Mouse (Mus musculus) myocyte (in vitro differentiated cells): ENCODE measurements around the gene Cnfn. TPM values are rescaled to one million over a fixed set of nuclear protein-coding genes. Genes with fewer than 3 reads are reported as not detected.

Experiments
- H3K27me3 ChIP-seq: one replicate; pipeline ENCODE4 v1.6.1; 2011; ENCODE audit not compliant: control insufficient read depth, insufficient read depth, insufficient read length
- H3K36me3 ChIP-seq: one replicate; pipeline ENCODE4 v1.6.1; 2011; ENCODE audit not compliant: control insufficient read depth, insufficient read depth
- H3K4me2 ChIP-seq: one replicate; pipeline ENCODE4 v1.6.1; 2011; ENCODE audit warnings: low read depth, control low read depth
- H3K4me3 ChIP-seq: one replicate; pipeline ENCODE4 v1.5.1; 2011; ENCODE audit warnings: mild to moderate bottlenecking, control low read depth, moderate library complexity
- H3K79me2 ChIP-seq: one replicate; pipeline ENCODE4 v1.6.1; 2011; ENCODE audit not compliant: control insufficient read depth, insufficient read depth
- H3ac ChIP-seq: one replicate; pipeline ENCODE4 v1.6.1; 2011; ENCODE audit not compliant: control insufficient read depth, insufficient read length
- CEBPB ChIP-seq: IDR thresholded peaks from 2 replicates; pipeline ENCODE4 v1.6.1; 2011; ENCODE audit warnings: mild to moderate bottlenecking, moderate library complexity; ENCODE audit not compliant: poor library complexity, insufficient read depth, severe bottlenecking
- E2F4 ChIP-seq: IDR thresholded peaks from one replicate; pipeline ENCODE4 v1.6.1; 2011; ENCODE audit warnings: mild to moderate bottlenecking, control low read depth, moderate library complexity; ENCODE audit not compliant: insufficient read depth
- MAX ChIP-seq: IDR thresholded peaks from one replicate; pipeline ENCODE4 v1.6.1; 2011; ENCODE audit warnings: low read depth, mild to moderate bottlenecking, control low read depth
- MYOD1 ChIP-seq, 3 experiments: IDR thresholded peaks; one replicate each; pipeline ENCODE4 v1.6.1; 2011; ENCODE audit warnings: control low read depth in 2 of 3, low read depth in 2 of 3, mild to moderate bottlenecking in 2 of 3, moderate library complexity in 1 of 3; ENCODE audit not compliant: insufficient read length in 2 of 3, control insufficient read depth in 1 of 3
- MYOG ChIP-seq, 3 experiments: IDR thresholded peaks; one replicate each; pipeline ENCODE4 v1.6.1; 2011; ENCODE audit warnings: control low read depth in 2 of 3, low read depth in 2 of 3, mild to moderate bottlenecking in 2 of 3; ENCODE audit not compliant: insufficient read length in 2 of 3, control insufficient read depth in 1 of 3, insufficient read depth in 1 of 3
- POLR2A ChIP-seq: IDR thresholded peaks from one replicate; pipeline ENCODE4 v1.6.1; 2011; ENCODE audit warnings: low read depth, mild to moderate bottlenecking, control low read depth, moderate library complexity; ENCODE audit not compliant: insufficient read length
- POLR2AphosphoS2 ChIP-seq: IDR thresholded peaks from one replicate; pipeline ENCODE4 v1.6.1; 2011; ENCODE audit warnings: low read depth, control low read depth; ENCODE audit not compliant: insufficient read length
- REST ChIP-seq: IDR thresholded peaks from one replicate; pipeline ENCODE4 v1.6.1; 2011; ENCODE audit warnings: mild to moderate bottlenecking, control low read depth, moderate library complexity; ENCODE audit not compliant: insufficient read depth, insufficient read length
- SRF ChIP-seq: IDR thresholded peaks from one replicate; pipeline ENCODE4 v1.6.1; 2011; ENCODE audit warnings: low read depth; ENCODE audit not compliant: control insufficient read depth, insufficient read length
- TCF12 ChIP-seq: IDR thresholded peaks from one replicate; pipeline ENCODE4 v1.6.1; 2011; ENCODE audit warnings: mild to moderate bottlenecking, control low read depth; ENCODE audit not compliant: poor library complexity, insufficient read depth, severe bottlenecking
- TCF3 ChIP-seq: IDR thresholded peaks from one replicate; pipeline ENCODE4 v1.6.1; 2011; ENCODE audit warnings: low read depth, control low read depth; ENCODE audit not compliant: insufficient read length
- USF1 ChIP-seq: IDR thresholded peaks from one replicate; pipeline ENCODE4 v1.6.1; 2011; ENCODE audit warnings: low read depth, mild to moderate bottlenecking, control low read depth, moderate library complexity
- polyA plus RNA-seq: library from polyadenylated mRNA; unstranded; fragments of >200 nt; fragmentation: generic; extraction: Trizol; gene quantifications from one replicate; pipeline ENCODE4 v1.2.1, GENCODE M21; 2012; ENCODE audit warnings: missing spikeins

Gene Cnfn
- polyA plus RNA-seq, 1 experiment: not detected

DNA sequence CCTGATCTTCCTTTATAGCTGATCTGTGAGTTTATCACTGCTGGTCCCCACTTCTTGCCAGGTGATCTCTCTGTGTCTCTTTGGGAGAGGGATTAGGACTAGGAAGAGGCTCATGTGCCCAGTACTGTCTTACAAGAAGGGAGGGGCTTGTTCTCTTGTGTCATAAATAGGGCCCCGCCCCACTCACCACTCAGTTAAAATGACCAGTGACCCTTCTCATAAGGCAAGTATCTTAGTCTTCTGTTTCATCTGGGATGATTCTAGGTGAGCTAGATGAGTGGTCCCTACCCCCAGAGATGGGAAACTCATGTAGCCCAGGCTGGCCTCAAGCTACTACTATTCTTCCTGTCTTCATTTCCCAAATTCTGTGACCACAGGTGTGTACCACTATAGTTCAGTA lies 29.1 kb upstream of the Cnfn start, which contains the start of gene Lipe:
TSS of gene Lipe (minus strand) at position 101 of the 400 bp plus-strand sequence.
- Histone ChIP-seq H3K36me3 (no peaks in the 10 kb centered on the region), H3K79me2 (no peaks in the 10 kb centered on the region), H3K4me2 (no peak within 1 kb of the TSS), H3K27me3 (no peaks in the 10 kb centered on the region), H3ac (no peak within 1 kb of the TSS), H3K4me3 (no peak within 1 kb of the TSS)
- TF ChIP-seq MYOD1 (IDR thresholded peaks at IDR 0.05; ENCODE audit: control insufficient read depth in 1 of 3, insufficient read length in 2 of 3, low read depth in 2 of 3): no peak
- TF ChIP-seq CEBPB: no peak
- TF ChIP-seq SRF: no peak
- no peak for TF ChIP-seq TCF12
- no peak for TF ChIP-seq MYOG (IDR thresholded peaks at IDR 0.05; ENCODE audit: control insufficient read depth in 1 of 3, insufficient read depth in 1 of 3, insufficient read length in 2 of 3, low read depth in 2 of 3)
- no peak for TF ChIP-seq TCF3
- no peak for TF ChIP-seq POLR2A
- TF ChIP-seq MAX: no peak
- TF ChIP-seq USF1: no peak
- no peak for TF ChIP-seq REST
- no peak for TF ChIP-seq POLR2AphosphoS2

DNA sequence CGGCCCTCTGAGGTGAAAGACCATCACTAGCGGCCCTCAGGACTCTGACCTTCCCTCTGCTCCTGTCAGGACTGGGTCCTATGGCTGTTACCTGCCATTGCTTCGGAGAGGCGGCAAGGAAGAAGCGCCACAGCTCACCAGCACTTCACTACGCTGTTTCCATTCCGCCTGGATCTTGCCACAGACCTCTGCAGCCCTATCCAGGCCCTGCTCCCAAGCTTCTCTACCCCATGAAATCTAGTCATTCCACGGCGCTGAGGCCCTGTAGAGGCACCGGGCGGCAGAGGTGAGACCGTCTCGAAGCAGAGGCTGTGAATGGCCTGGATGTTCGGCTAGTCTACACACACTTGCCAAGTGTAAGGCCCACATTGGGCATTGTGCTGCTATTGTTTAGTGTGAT lies 27.1 kb upstream of the Cnfn start:
- H3K79me2 ChIP-seq: no peaks in the 10 kb centered on the region
- H3K4me3 ChIP-seq: peak overlapping the region; percentile 47

DNA sequence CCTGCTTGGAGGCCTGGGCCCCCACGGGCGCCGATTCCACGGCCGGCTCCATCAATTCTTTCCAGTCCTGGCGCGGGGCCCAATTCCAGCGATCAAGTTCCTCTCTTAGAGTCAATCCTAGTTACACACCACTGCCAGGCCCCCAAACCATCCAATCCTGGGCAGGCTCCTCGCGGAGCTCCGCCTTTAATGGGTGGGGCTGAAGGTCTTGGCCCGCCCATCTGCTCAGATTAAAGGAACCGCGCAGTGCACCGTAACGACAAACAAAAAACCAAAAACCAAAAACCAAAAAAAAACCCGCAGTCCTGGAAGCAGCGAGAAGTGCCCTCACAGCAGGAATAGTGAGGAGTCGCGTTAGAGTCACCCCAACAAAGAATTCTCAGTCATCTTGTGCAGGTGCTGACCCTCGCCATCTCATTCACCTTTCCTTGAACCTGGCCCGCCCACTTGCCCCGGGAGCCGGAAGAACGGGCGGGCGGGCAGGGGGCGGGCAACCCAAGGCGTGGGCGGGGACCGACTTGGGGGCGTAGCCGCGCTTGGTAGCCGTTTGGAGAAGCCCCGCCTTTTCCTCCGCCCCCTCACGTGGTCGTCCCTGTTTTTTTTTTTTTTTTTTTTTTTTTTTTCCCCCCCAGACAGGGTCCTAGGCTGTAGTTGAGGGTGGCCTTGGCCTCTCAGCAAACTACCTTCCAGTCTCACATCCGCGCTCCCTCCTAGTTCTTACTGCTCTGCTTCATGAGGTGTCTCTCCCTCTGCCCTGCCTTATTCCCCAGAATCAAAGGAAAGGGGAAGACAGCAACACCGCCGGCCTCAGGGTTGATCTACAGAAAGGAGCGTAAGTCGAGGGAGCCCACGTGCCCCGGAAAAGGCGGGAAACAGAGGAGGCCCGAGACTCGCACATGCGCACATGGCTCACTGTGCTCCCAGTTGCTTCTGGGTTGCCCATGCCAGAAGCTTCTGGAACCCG lies 26.3 kb upstream of the Cnfn start:
- H3K36me3 ChIP-seq: no peaks in the 10 kb centered on the region
- H3K4me2 ChIP-seq: peak overlapping the region; percentile 73
- no peaks in the 10 kb centered on the region for H3K79me2 ChIP-seq
- TF ChIP-seq USF1 (peak; percentile 81), SRF (no peak)
- H3K27me3 ChIP-seq: no peaks in the 10 kb centered on the region
- peak overlapping the region; percentile 47 for H3K4me3 ChIP-seq
- H3ac ChIP-seq: no peak overlapping the region

More for the DNA sequence above, 27.1 kb upstream of the Cnfn start:
- no peak for TF ChIP-seq MAX
- no peaks in the 10 kb centered on the region for H3K36me3 ChIP-seq
- no peak overlapping the region for H3ac ChIP-seq
- no peaks in the 10 kb centered on the region for H3K27me3 ChIP-seq
- no peak overlapping the region for H3K4me2 ChIP-seq

DNA sequence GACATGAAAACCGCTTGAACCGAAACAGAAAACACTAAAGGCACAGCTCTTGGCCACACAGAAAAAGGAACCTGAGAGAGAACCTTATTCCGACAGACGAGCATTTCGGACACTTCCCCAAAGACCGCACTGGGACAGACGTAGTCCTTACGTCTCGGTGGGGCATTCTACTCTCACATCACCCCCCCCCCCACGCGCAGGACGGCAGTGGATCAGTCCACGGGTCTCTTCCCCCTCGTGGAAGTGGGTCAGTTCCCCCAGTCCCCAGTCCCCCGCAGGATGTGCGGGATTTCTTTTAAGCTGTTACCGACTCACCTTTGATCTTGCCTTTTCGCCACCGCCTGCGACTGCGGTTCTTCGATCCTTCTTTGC lies 25.6 kb upstream of the Cnfn start:
- no peak overlapping the region for H3ac ChIP-seq
- no peak for TF ChIP-seq MYOG (IDR thresholded peaks at IDR 0.05; ENCODE audit: control insufficient read depth in 1 of 3, insufficient read depth in 1 of 3, insufficient read length in 2 of 3, low read depth in 2 of 3)
- TF ChIP-seq MAX: no peak
- TF ChIP-seq E2F4: no peak
- TF ChIP-seq POLR2AphosphoS2: no peak
- TF ChIP-seq MYOD1 (IDR thresholded peaks at IDR 0.05; ENCODE audit: control insufficient read depth in 1 of 3, insufficient read length in 2 of 3, low read depth in 2 of 3): no peak
- no peak for TF ChIP-seq SRF
- TF ChIP-seq REST: no peak
- TF ChIP-seq TCF12: no peak
- no peak for TF ChIP-seq TCF3
- TF ChIP-seq CEBPB: no peak
- no peak for TF ChIP-seq POLR2A
- TF ChIP-seq USF1: no peak
- no peaks in the 10 kb centered on the region for H3K79me2 ChIP-seq
- H3K4me2 ChIP-seq: peak overlapping the region; percentile 73
- H3K27me3 ChIP-seq: no peaks in the 10 kb centered on the region
- no peaks in the 10 kb centered on the region for H3K36me3 ChIP-seq
- peak overlapping the region; percentile 47 for H3K4me3 ChIP-seq

DNA sequence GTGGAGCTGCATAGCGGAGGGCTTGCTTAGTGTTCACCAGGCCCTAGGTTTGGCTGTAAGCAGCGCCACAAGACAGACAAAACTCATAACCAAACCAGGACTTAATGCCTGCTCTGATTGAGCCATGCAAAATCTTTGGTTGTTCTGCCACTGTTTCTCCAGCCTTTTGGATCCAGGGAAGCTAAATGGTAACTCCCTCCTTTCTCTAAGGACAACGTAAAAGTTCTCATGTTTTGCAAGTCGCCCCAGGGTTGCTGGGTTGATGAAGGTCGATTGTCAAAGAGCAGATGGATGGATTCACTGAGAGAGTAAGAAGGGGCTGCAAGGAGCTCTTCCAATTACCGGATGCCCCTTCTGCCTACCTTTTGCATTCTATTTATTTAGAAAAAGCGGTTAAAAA lies 25.2 kb upstream of the Cnfn start:
- Histone ChIP-seq H3K4me2 (peak overlapping the region; percentile 73), H3K36me3 (no peaks in the 10 kb centered on the region), H3K27me3 (no peaks in the 10 kb centered on the region), H3K79me2 (no peaks in the 10 kb centered on the region), H3K4me3 (peak overlapping the region; percentile 47), H3ac (no peak overlapping the region)
- TF ChIP-seq POLR2A: no peak
- TF ChIP-seq POLR2AphosphoS2: no peak
- TF ChIP-seq MYOD1 (IDR thresholded peaks at IDR 0.05; ENCODE audit: control insufficient read depth in 1 of 3, insufficient read length in 2 of 3, low read depth in 2 of 3): no peak
- no peak for TF ChIP-seq TCF12
- TF ChIP-seq CEBPB: no peak
- TF ChIP-seq REST: no peak
- TF ChIP-seq MAX: no peak
- no peak for TF ChIP-seq USF1
- no peak for TF ChIP-seq MYOG (IDR thresholded peaks at IDR 0.05; ENCODE audit: control insufficient read depth in 1 of 3, insufficient read depth in 1 of 3, insufficient read length in 2 of 3, low read depth in 2 of 3)
- TF ChIP-seq TCF3: no peak
- TF ChIP-seq SRF: no peak
- no peak for TF ChIP-seq E2F4
